Mouse (Mus musculus): ENCODE data around the gene Slc2a13.

DNA sequence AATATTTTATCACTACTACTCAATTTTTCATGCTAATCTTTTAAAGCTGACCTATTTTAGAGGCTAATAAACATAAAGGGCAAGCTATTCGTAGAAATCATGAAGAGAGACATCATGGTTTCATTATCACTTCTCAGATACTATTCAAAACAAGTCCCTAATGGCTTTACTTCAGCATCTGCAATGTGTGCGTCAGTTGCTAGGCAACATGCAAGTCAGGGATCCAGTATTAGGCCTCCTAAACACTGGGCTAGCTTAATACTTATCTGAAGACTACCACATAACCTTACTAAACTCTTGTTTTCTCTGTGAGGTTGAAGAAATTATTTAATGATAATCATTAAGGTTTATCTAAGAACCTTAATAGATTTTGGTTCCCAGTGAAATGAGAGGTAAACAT lies 111.1 kb downstream of the Slc2a13 start:
- TF ChIP-seq CTCF (IDR thresholded peaks at IDR 0.05; ENCODE audit: insufficient read depth, low read length): no peak
- no peak for TF ChIP-seq POLR2A (IDR thresholded peaks at IDR 0.05; ENCODE audit: borderline replicate concordance, extremely low read depth, low read depth, low read length)
